Mouse (Mus musculus): ENCODE results near the gene Itga7. TPM values are rescaled to one million over a fixed set of nuclear protein-coding genes. Genes with fewer than 3 reads are reported as not detected.

Gene Itga7
- 4.2 and 4.5 TPM in 2 replicates for polyA plus RNA-seq (2014; fragmentation: Nextera tagmentation; extraction: Ambion mirVana)

GRCm38 (mm10) chr10:128933574-128933973, at the start of gene Itga7:
Gene Itga7 (plus strand): TSS chr10:128933818.
- Histone ChIP-seq H3K4me2 (ENCODE audit: low read depth) (peak within 1 kb of the TSS; percentile 72), H3K9ac (ENCODE audit: low read length) (0 out of 2 replicates have a peak within 1 kb of the TSS, but pooled peaks have one; percentile 23), H3K36me3 (ENCODE audit: control insufficient read depth, insufficient read depth, low read length) (no peaks in the 10 kb centered on the region), H3K27ac (ENCODE audit: low read depth, low read length) (no peak within 1 kb of the TSS), H3K4me3 (ENCODE audit: low read depth, low read length) (peak within 1 kb of the TSS; percentile 35), H3K27me3 (ENCODE audit: control insufficient read depth, insufficient read depth, low read length) (peaks cover 34% of the 10 kb centered on the region), H3K9me3 (ENCODE audit: control insufficient read depth, low read length) (no peaks in the 10 kb centered on the region), H3K4me1 (ENCODE audit: control insufficient read depth, insufficient read depth, low read length) (no peaks in the 10 kb centered on the region)
- WGBS: 0% methylated on average over 26 of the region's 26 CpGs
- DNase-seq (ENCODE audit: low spot score) (peak; percentile 56), ATAC-seq (ENCODE audit: insufficient read depth, low FRiP score, low TSS enrichment) (peak; percentile 86)

- H3K9ac ChIP-seq (ENCODE audit: low read length): peak overlapping the region; percentile 53
- DNase-seq (ENCODE audit: low spot score) (peak; percentile 59), ATAC-seq (ENCODE audit: insufficient read depth, low FRiP score, low TSS enrichment) (peak; percentile 43)
- 2% methylated on average over 7 of the region's 7 CpGs for WGBS
- H3K36me3 ChIP-seq (ENCODE audit: control insufficient read depth, insufficient read depth, low read length): peaks cover 10% of the 10 kb centered on the region
- no peaks in the 10 kb centered on the region for H3K27me3 ChIP-seq (ENCODE audit: control insufficient read depth, insufficient read depth, low read length)
- peaks cover 14% of the 10 kb centered on the region for H3K4me1 ChIP-seq (ENCODE audit: control insufficient read depth, insufficient read depth, low read length)
- peak overlapping the region; percentile 68 for H3K4me2 ChIP-seq (ENCODE audit: low read depth)
- no peaks in the 10 kb centered on the region for H3K9me3 ChIP-seq (ENCODE audit: control insufficient read depth, low read length)
- peak overlapping the region; percentile 80 for H3K4me3 ChIP-seq (ENCODE audit: low read depth, low read length)
- peak overlapping the region; percentile 95 for H3K27ac ChIP-seq (ENCODE audit: low read depth, low read length)
These were observed 44.4 kb upstream of the Itga7 start for GRCm38 (mm10) chr10:128888941-128889827.

GRCm38 (mm10) chr10:128889846-128890245, 43.8 kb upstream of the Itga7 start:
- peaks cover 14% of the 10 kb centered on the region for H3K4me1 ChIP-seq (ENCODE audit: control insufficient read depth, insufficient read depth, low read length)
- H3K36me3 ChIP-seq (ENCODE audit: control insufficient read depth, insufficient read depth, low read length): peaks cover 8% of the 10 kb centered on the region
- peak overlapping the region; percentile 80 for H3K4me3 ChIP-seq (ENCODE audit: low read depth, low read length)
- H3K27ac ChIP-seq (ENCODE audit: low read depth, low read length): peak overlapping the region; percentile 95
- peak overlapping the region; percentile 84 for H3K9ac ChIP-seq (ENCODE audit: low read length)
- H3K4me2 ChIP-seq (ENCODE audit: low read depth): peak overlapping the region; percentile 68
- DNase-seq (ENCODE audit: low spot score): no peak
- H3K9me3 ChIP-seq (ENCODE audit: control insufficient read depth, low read length): no peaks in the 10 kb centered on the region
- ATAC-seq (ENCODE audit: insufficient read depth, low FRiP score, low TSS enrichment): no peak
- 7% methylated on average over 1 of the region's 2 CpGs for WGBS
- H3K27me3 ChIP-seq (ENCODE audit: control insufficient read depth, insufficient read depth, low read length): no peaks in the 10 kb centered on the region

- ATAC-seq (ENCODE audit: insufficient read depth, low FRiP score, low TSS enrichment): peak; percentile 14
- peak; percentile 30 for DNase-seq (ENCODE audit: low spot score)
- Histone ChIP-seq H3K27me3 (ENCODE audit: control insufficient read depth, insufficient read depth, low read length) (peaks cover under 1% of the 10 kb centered on the region; the same call in 1 of the 2 replicates), H3K27ac (ENCODE audit: low read depth, low read length) (peak overlapping the region; percentile 95), H3K4me3 (ENCODE audit: low read depth, low read length) (peak overlapping the region; percentile 80), H3K4me2 (ENCODE audit: low read depth) (peak overlapping the region; percentile 68), H3K36me3 (ENCODE audit: control insufficient read depth, insufficient read depth, low read length) (peaks cover 7% of the 10 kb centered on the region), H3K4me1 (ENCODE audit: control insufficient read depth, insufficient read depth, low read length) (peaks cover 14% of the 10 kb centered on the region), H3K9me3 (ENCODE audit: control insufficient read depth, low read length) (no peaks in the 10 kb centered on the region), H3K9ac (ENCODE audit: low read length) (peak overlapping the region; percentile 84)
- under 1% methylated on average over 40 of the region's 40 CpGs for WGBS
These were observed 43.0 kb upstream of the Itga7 start for GRCm38 (mm10) chr10:128890383-128891295.

GRCm38 (mm10) chr10:128891296-128892094, 42.1 kb upstream of the Itga7 start, which contains the start of gene Gdf11:
Gene Gdf11 (minus strand): TSS chr10:128891718.
- WGBS: under 1% methylated on average over 65 of the region's 89 CpGs
- DNase-seq (ENCODE audit: low spot score): peak; percentile 90

GRCm38 (mm10) chr10:128892246-128892645, 41.4 kb upstream of the Itga7 start:
- Histone ChIP-seq H3K4me3 (ENCODE audit: low read depth, low read length) (peak overlapping the region; percentile 80), H3K4me2 (ENCODE audit: low read depth) (peak overlapping the region; percentile 68), H3K36me3 (ENCODE audit: control insufficient read depth, insufficient read depth, low read length) (no peaks in the 10 kb centered on the region), H3K27ac (ENCODE audit: low read depth, low read length) (peak overlapping the region; percentile 95), H3K27me3 (ENCODE audit: control insufficient read depth, insufficient read depth, low read length) (peaks cover 9% of the 10 kb centered on the region), H3K9ac (ENCODE audit: low read length) (peak overlapping the region; percentile 84), H3K4me1 (ENCODE audit: control insufficient read depth, insufficient read depth, low read length) (peaks cover 16% of the 10 kb centered on the region), H3K9me3 (ENCODE audit: control insufficient read depth, low read length) (no peaks in the 10 kb centered on the region)
- no peak for ATAC-seq (ENCODE audit: insufficient read depth, low FRiP score, low TSS enrichment)
- whole genome bisulfite sequencing: 2% methylated on average over 9 of the region's 9 CpGs
- peak; percentile 37 for DNase-seq (ENCODE audit: low spot score)

More at GRCm38 (mm10) chr10:128891296-128892094, 42.1 kb upstream of the Itga7 start, which contains the start of gene Gdf11:
- Histone ChIP-seq H3K4me1 (ENCODE audit: control insufficient read depth, insufficient read depth, low read length) (peaks cover 16% of the 10 kb centered on the region), H3K4me2 (ENCODE audit: low read depth) (peak within 1 kb of the TSS; percentile 68), H3K4me3 (ENCODE audit: low read depth, low read length) (peak within 1 kb of the TSS; percentile 80), H3K9me3 (ENCODE audit: control insufficient read depth, low read length) (no peaks in the 10 kb centered on the region), H3K27me3 (ENCODE audit: control insufficient read depth, insufficient read depth, low read length) (peaks cover 5% of the 10 kb centered on the region), H3K9ac (ENCODE audit: low read length) (peak within 1 kb of the TSS; percentile 84), H3K36me3 (ENCODE audit: control insufficient read depth, insufficient read depth, low read length) (no peaks in the 10 kb centered on the region), H3K27ac (ENCODE audit: low read depth, low read length) (peak within 1 kb of the TSS; percentile 95)
- ATAC-seq (ENCODE audit: insufficient read depth, low FRiP score, low TSS enrichment): peak; percentile 86

GRCm38 (mm10) chr10:128895437-128895836, 38.2 kb upstream of the Itga7 start:
- DNase-seq (ENCODE audit: low spot score) (peak; percentile 78), ATAC-seq (ENCODE audit: insufficient read depth, low FRiP score, low TSS enrichment) (no peak)
- Histone ChIP-seq H3K9ac (ENCODE audit: low read length) (no peak overlapping the region), H3K36me3 (ENCODE audit: control insufficient read depth, insufficient read depth, low read length) (no peaks in the 10 kb centered on the region), H3K27me3 (ENCODE audit: control insufficient read depth, insufficient read depth, low read length) (peaks cover 9% of the 10 kb centered on the region), H3K9me3 (ENCODE audit: control insufficient read depth, low read length) (no peaks in the 10 kb centered on the region), H3K27ac (ENCODE audit: low read depth, low read length) (no peak overlapping the region), H3K4me3 (ENCODE audit: low read depth, low read length) (no peak overlapping the region), H3K4me1 (ENCODE audit: control insufficient read depth, insufficient read depth, low read length) (peaks cover 2% of the 10 kb centered on the region), H3K4me2 (ENCODE audit: low read depth) (no peak overlapping the region)
- WGBS: under 1% methylated on average over 9 of the region's 9 CpGs

Data from neural tube, embryonic 11.5 days (tissue).